ENCODE assay signal across 9 mouse cellular contexts in genomic region chr4:152908235-152908634, GRCm38 (mm10).
A peak's percentile ranks its signal among the peaks of the same experiment; 100 is the strongest.
DNase-seq lines count a peak whose midpoint lies in the region; ATAC-seq and TF ChIP-seq lines count a peak whose summit lies in the region.
"Had no signal": no experiment of that assay in that cellular context is flagged by ENCODE, and none has a peak within 500 bp of the region (broad histone marks: within the 10 kb centered on the region; RNA-seq: fewer than 3 reads in every experiment).

No protein-coding gene starts in this region.

- TF ChIP-seq POLR2A in kidney, adult 2 months (IDR thresholded peaks at IDR 0.05; ENCODE audit: low read depth, low read length): no peak

- DNase-seq in kidney, adult 2 months: no peak
- peak; percentile 70 for DNase-seq in brain, adult 2 months (ENCODE audit: low read depth, low spot score)
- peak; percentile 50 to 60 for DNase-seq in left cerebral cortex, adult 18-20 months (ENCODE audit: low spot score in 2 of 2)
- DNase-seq in gastrocnemius, postnatal 14 days: no peak
- DNase-seq in lung, adult 18-20 months: no peak
- DNase-seq: lung, adult 2 months had no signal

- no peaks in the 10 kb centered on the region for H3K27me3 ChIP-seq in kidney, embryonic 14.5 days (ENCODE audit: control insufficient read depth, insufficient read depth, low read length)
- no peaks in the 10 kb centered on the region for H3K27me3 ChIP-seq in kidney, adult 2 months (replicated peaks; ENCODE audit: control insufficient read depth, insufficient read depth, low read length)
- H3K27me3 ChIP-seq in heart, embryonic 12.5 days (replicated peaks): peaks cover 3% of the 10 kb centered on the region; the same call in 1 of the 2 replicates

- H3K4me2 ChIP-seq in kidney, embryonic 14.5 days (replicated peaks; ENCODE audit: low read depth, low read length): no peak overlapping the region
- H3K4me2 ChIP-seq in heart, embryonic 12.5 days: no peak overlapping the region

- peak; percentile 43; the same call in 1 of the 2 replicates for ATAC-seq in kidney, embryonic 14.5 days (ENCODE audit: low FRiP score, low TSS enrichment)
- ATAC-seq in heart, embryonic 12.5 days (ENCODE audit: insufficient number of reproducible peaks, low FRiP score): peak; percentile 60; the same call in 1 of the 2 replicates
- no peak for ATAC-seq in megakaryocyte-erythroid progenitor cell, adult 5-6 weeks (replicated peaks; ENCODE audit: low FRiP score, low TSS enrichment, poor library complexity, severe bottlenecking)

- intact Hi-C loops in gastrocnemius, postnatal 14 days (cut with DNase I; ENCODE audit: low total_unique reads): no loop called here

- no peaks in the 10 kb centered on the region for H3K9me3 ChIP-seq in kidney, embryonic 14.5 days (ENCODE audit: control insufficient read depth, low read length)
- no peaks in the 10 kb centered on the region for H3K9me3 ChIP-seq in heart, embryonic 12.5 days (replicated peaks)

- no peak for TF ChIP-seq CTCF in kidney, adult 2 months (conservative IDR thresholded peaks at IDR 0.05; ENCODE audit: insufficient read depth, insufficient read length, low read depth, low read length)

- no peak overlapping the region for H3K4me3 ChIP-seq in kidney, embryonic 14.5 days (ENCODE audit: low read length)
- no peak overlapping the region for H3K4me3 ChIP-seq in kidney, adult 2 months (ENCODE audit: insufficient read depth, low read depth, low read length)
- H3K4me3 ChIP-seq in heart, embryonic 12.5 days: no peak overlapping the region

- H3K9ac ChIP-seq in kidney, embryonic 14.5 days (ENCODE audit: low read depth, low read length): no peak overlapping the region
- no peak overlapping the region for H3K9ac ChIP-seq in heart, embryonic 12.5 days

- H3K27ac ChIP-seq in kidney, embryonic 14.5 days (ENCODE audit: low read depth, low read length): no peak overlapping the region
- H3K27ac ChIP-seq in kidney, adult 2 months (ENCODE audit: insufficient read depth, low read depth, low read length): no peak overlapping the region
- no peak overlapping the region for H3K27ac ChIP-seq in heart, embryonic 12.5 days (ENCODE audit: poor library complexity, severe bottlenecking)

- H3K4me1 ChIP-seq in kidney, embryonic 14.5 days (ENCODE audit: control insufficient read depth, insufficient read depth, low read length): no peaks in the 10 kb centered on the region
- no peaks in the 10 kb centered on the region for H3K4me1 ChIP-seq in kidney, adult 2 months (ENCODE audit: control insufficient read depth, insufficient read depth, low read length)
- peaks cover 4% of the 10 kb centered on the region; the same call in 1 of the 2 replicates for H3K4me1 ChIP-seq in heart, embryonic 12.5 days (replicated peaks)

- WGBS in kidney, embryonic 14.5 days: 63% methylated on average over 5 of the region's 5 CpGs
- 41% methylated on average over 5 of the region's 5 CpGs for WGBS in kidney, adult 2 months
- WGBS in heart, embryonic 12.5 days: 42% methylated on average over 5 of the region's 5 CpGs

- no peaks in the 10 kb centered on the region for H3K36me3 ChIP-seq in kidney, embryonic 14.5 days (ENCODE audit: control insufficient read depth, insufficient read depth, low read length)
- H3K36me3 ChIP-seq in kidney, adult 2 months (ENCODE audit: control insufficient read depth, insufficient read depth, low read length): no peaks in the 10 kb centered on the region
- no peaks in the 10 kb centered on the region for H3K36me3 ChIP-seq in heart, embryonic 12.5 days

Comparison
In these comparisons a context has a peak if more than half of its experiments do, and no peak if none do; other contexts are left out.
1. DNase-seq: peak in brain, adult 2 months (single experiment) and left cerebral cortex, adult 18-20 months (2 of 2); none in kidney, adult 2 months (single experiment), gastrocnemius, postnatal 14 days (single experiment) and lung, adult 18-20 months (0 of 2).